Mouse (Mus musculus): Measurements from ENCODE around the gene Mindy3. TPM values are rescaled to one million over a fixed set of nuclear protein-coding genes. Genes with fewer than 3 reads are reported as not detected.

The Mindy3 gene
- total and polyA plus RNA-seq, 2 experiments from 2014 or later: 44.1 to 50.1 TPM

GRCm38 (mm10) chr2:12325868-12326267, 93.4 kb downstream of the Mindy3 start:
- peaks cover 2% of the 10 kb centered on the region; the same call in 1 of the 2 replicates for H3K4me1 ChIP-seq (ENCODE audit: insufficient read depth, low read length)
- no peaks in the 10 kb centered on the region for H3K27me3 ChIP-seq (ENCODE audit: insufficient read depth, low read length)
- H3K36me3 ChIP-seq (ENCODE audit: insufficient read depth, low read length): no peaks in the 10 kb centered on the region
- no peak overlapping the region for H3K27ac ChIP-seq (ENCODE audit: low read depth, low read length)
- DNase-seq (ENCODE audit: low spot score): no peak
- H3K9me3 ChIP-seq (ENCODE audit: low read length): no peaks in the 10 kb centered on the region
- WGBS: 86% methylated on average over 2 of the region's 2 CpGs
- no peak overlapping the region for H3K9ac ChIP-seq (replicated peaks; ENCODE audit: low read length, poor library complexity, severe bottlenecking)
- no peak overlapping the region for H3K4me2 ChIP-seq (ENCODE audit: low read depth, low read length, poor library complexity, severe bottlenecking)
- H3K4me3 ChIP-seq (ENCODE audit: low read depth, low read length): no peak overlapping the region
- ATAC-seq (ENCODE audit: low FRiP score): no peak
- TF ChIP-seq CTCF (IDR thresholded peaks at IDR 0.05): no peak

- Histone ChIP-seq H3K27me3 (ENCODE audit: insufficient read depth, low read length) (no peaks in the 10 kb centered on the region), H3K27ac (ENCODE audit: low read depth, low read length) (no peak overlapping the region), H3K9ac (replicated peaks; ENCODE audit: low read length, poor library complexity, severe bottlenecking) (no peak overlapping the region), H3K4me3 (ENCODE audit: low read depth, low read length) (no peak overlapping the region), H3K9me3 (ENCODE audit: low read length) (no peaks in the 10 kb centered on the region), H3K4me2 (ENCODE audit: low read depth, low read length, poor library complexity, severe bottlenecking) (no peak overlapping the region), H3K4me1 (ENCODE audit: insufficient read depth, low read length) (peaks cover 2% of the 10 kb centered on the region; the same call in 1 of the 2 replicates), H3K36me3 (ENCODE audit: insufficient read depth, low read length) (no peaks in the 10 kb centered on the region)
- no peak for TF ChIP-seq CTCF (IDR thresholded peaks at IDR 0.05)
- 79% methylated on average over 6 of the region's 6 CpGs for WGBS
- ATAC-seq (ENCODE audit: low FRiP score): no peak
- DNase-seq (ENCODE audit: low spot score): no peak
These were observed 93.9 kb downstream of the Mindy3 start for GRCm38 (mm10) chr2:12325417-12325816.

- Histone ChIP-seq H3K36me3 (ENCODE audit: insufficient read depth, low read length) (no peaks in the 10 kb centered on the region), H3K4me2 (ENCODE audit: low read depth, low read length, poor library complexity, severe bottlenecking) (no peak overlapping the region), H3K27ac (ENCODE audit: low read depth, low read length) (no peak overlapping the region), H3K4me1 (ENCODE audit: insufficient read depth, low read length) (no peaks in the 10 kb centered on the region), H3K27me3 (ENCODE audit: insufficient read depth, low read length) (no peaks in the 10 kb centered on the region), H3K9ac (replicated peaks; ENCODE audit: low read length, poor library complexity, severe bottlenecking) (no peak overlapping the region), H3K9me3 (ENCODE audit: low read length) (no peaks in the 10 kb centered on the region), H3K4me3 (ENCODE audit: low read depth, low read length) (no peak overlapping the region)
- DNase-seq (ENCODE audit: low spot score) (no peak), ATAC-seq (ENCODE audit: low FRiP score) (no peak)
- 88% methylated on average over 4 of the region's 4 CpGs for WGBS
- no peak for TF ChIP-seq CTCF (IDR thresholded peaks at IDR 0.05)
These were observed 98.4 kb downstream of the Mindy3 start for GRCm38 (mm10) chr2:12320914-12321313.

GRCm38 (mm10) chr2:12318715-12319114, 100.6 kb downstream of the Mindy3 start:
- H3K27ac ChIP-seq (ENCODE audit: low read depth, low read length): no peak overlapping the region
- 93% methylated on average over 3 of the region's 3 CpGs for WGBS
- no peaks in the 10 kb centered on the region for H3K36me3 ChIP-seq (ENCODE audit: insufficient read depth, low read length)
- no peak for TF ChIP-seq CTCF (IDR thresholded peaks at IDR 0.05)
- no peaks in the 10 kb centered on the region for H3K9me3 ChIP-seq (ENCODE audit: low read length)
- no peak overlapping the region for H3K4me2 ChIP-seq (ENCODE audit: low read depth, low read length, poor library complexity, severe bottlenecking)
- DNase-seq (ENCODE audit: low spot score): no peak
- no peaks in the 10 kb centered on the region for H3K27me3 ChIP-seq (ENCODE audit: insufficient read depth, low read length)
- no peak overlapping the region for H3K9ac ChIP-seq (replicated peaks; ENCODE audit: low read length, poor library complexity, severe bottlenecking)
- no peak for ATAC-seq (ENCODE audit: low FRiP score)
- H3K4me1 ChIP-seq (ENCODE audit: insufficient read depth, low read length): no peaks in the 10 kb centered on the region
- H3K4me3 ChIP-seq (ENCODE audit: low read depth, low read length): no peak overlapping the region

GRCm38 (mm10) chr2:12318036-12318435, 101.2 kb downstream of the Mindy3 start:
- ATAC-seq (ENCODE audit: low FRiP score) (no peak), DNase-seq (ENCODE audit: low spot score) (no peak)
- TF ChIP-seq CTCF (IDR thresholded peaks at IDR 0.05): no peak

GRCm38 (mm10) chr2:12317343-12317742, 101.9 kb downstream of the Mindy3 start:
- Histone ChIP-seq H3K9me3 (ENCODE audit: low read length) (no peaks in the 10 kb centered on the region), H3K4me2 (ENCODE audit: low read depth, low read length, poor library complexity, severe bottlenecking) (no peak overlapping the region), H3K4me3 (ENCODE audit: low read depth, low read length) (no peak overlapping the region), H3K9ac (replicated peaks; ENCODE audit: low read length, poor library complexity, severe bottlenecking) (no peak overlapping the region), H3K36me3 (ENCODE audit: insufficient read depth, low read length) (no peaks in the 10 kb centered on the region), H3K27ac (ENCODE audit: low read depth, low read length) (no peak overlapping the region), H3K4me1 (ENCODE audit: insufficient read depth, low read length) (no peaks in the 10 kb centered on the region), H3K27me3 (ENCODE audit: insufficient read depth, low read length) (no peaks in the 10 kb centered on the region)
- no peak for TF ChIP-seq CTCF (IDR thresholded peaks at IDR 0.05)
- ATAC-seq (ENCODE audit: low FRiP score) (no peak), DNase-seq (ENCODE audit: low spot score) (no peak)
- 82% methylated on average over 5 of the region's 5 CpGs for WGBS

More at GRCm38 (mm10) chr2:12318036-12318435, 101.2 kb downstream of the Mindy3 start:
- no peaks in the 10 kb centered on the region for H3K36me3 ChIP-seq (ENCODE audit: insufficient read depth, low read length)
- no peak overlapping the region for H3K27ac ChIP-seq (ENCODE audit: low read depth, low read length)
- H3K9me3 ChIP-seq (ENCODE audit: low read length): no peaks in the 10 kb centered on the region
- H3K4me1 ChIP-seq (ENCODE audit: insufficient read depth, low read length): no peaks in the 10 kb centered on the region
- H3K4me2 ChIP-seq (ENCODE audit: low read depth, low read length, poor library complexity, severe bottlenecking): no peak overlapping the region
- no peaks in the 10 kb centered on the region for H3K27me3 ChIP-seq (ENCODE audit: insufficient read depth, low read length)
- no peak overlapping the region for H3K4me3 ChIP-seq (ENCODE audit: low read depth, low read length)
- H3K9ac ChIP-seq (replicated peaks; ENCODE audit: low read length, poor library complexity, severe bottlenecking): no peak overlapping the region
- WGBS: 89% methylated on average over 4 of the region's 4 CpGs
